Mouse (Mus musculus) thymus, adult 2 months (tissue): ENCODE results near the gene Zbtb6.

Experiments used
- CTCF ChIP-seq: fragments of 200-500 bp; IDR thresholded peaks from 2 replicates; pipeline ENCODE4 v1.5.1; 2012; ENCODE audit warnings: mild to moderate bottlenecking, control low read depth, low read length, moderate library complexity, borderline replicate concordance; ENCODE audit not compliant: control insufficient read depth, poor library complexity, insufficient read depth; ENCODE audit errors: extremely low read depth
- POLR2A ChIP-seq: fragments of 200-500 bp; IDR thresholded peaks from 2 replicates; pipeline ENCODE4 v1.6.1; 2012; ENCODE audit warnings: mild to moderate bottlenecking, low read length, control low read depth, moderate library complexity; ENCODE audit not compliant: control insufficient read depth, poor library complexity, insufficient read depth; ENCODE audit errors: extremely low read depth

- TF ChIP-seq POLR2A, result no peak
- no peak for TF ChIP-seq CTCF
These were observed 67.0 kb downstream of the Zbtb6 start for GRCm38 (mm10) chr2:37376018-37376417.
